Mouse (Mus musculus): ENCODE data around the gene Cd163. TPM values are rescaled to one million over a fixed set of nuclear protein-coding genes. Genes with fewer than 3 reads are reported as not detected.
"Not testable (repeated sequence)": the region's sequence is repeated elsewhere in the genome, so short reads cannot be mapped to it uniquely, and the experiment has no call there.

The Cd163 gene
- 1 to 10 TPM in 1 of 2 experiments, under 1 TPM in 1; 0.87 to 2.4 TPM for total RNA-seq (2021)

DNA sequence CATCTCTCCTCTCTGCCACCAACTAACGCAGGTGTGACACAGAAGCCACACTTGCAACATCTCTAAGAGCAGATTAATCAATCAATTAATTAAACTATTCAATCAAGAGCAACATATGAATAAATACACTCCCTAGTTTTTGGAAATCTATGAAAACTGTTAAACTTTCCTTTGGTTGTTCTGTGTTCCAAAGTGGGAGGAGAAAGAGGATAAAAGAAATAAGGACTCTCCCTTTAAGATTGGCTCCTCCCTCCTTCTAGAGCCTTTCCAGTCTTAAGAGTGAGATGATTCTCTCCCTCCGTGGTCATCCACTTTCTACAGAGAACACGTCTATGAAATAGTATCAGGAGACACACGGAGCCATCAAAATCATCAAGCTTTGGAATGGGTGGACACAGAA lies at the start of gene Cd163:
TSS of gene Cd163 (plus strand) at position 301 of the 400 bp plus-strand sequence.
- no peak for DNase-seq (ENCODE audit: extremely low spot score in 1 of 2, low spot score in 1 of 2)

DNA sequence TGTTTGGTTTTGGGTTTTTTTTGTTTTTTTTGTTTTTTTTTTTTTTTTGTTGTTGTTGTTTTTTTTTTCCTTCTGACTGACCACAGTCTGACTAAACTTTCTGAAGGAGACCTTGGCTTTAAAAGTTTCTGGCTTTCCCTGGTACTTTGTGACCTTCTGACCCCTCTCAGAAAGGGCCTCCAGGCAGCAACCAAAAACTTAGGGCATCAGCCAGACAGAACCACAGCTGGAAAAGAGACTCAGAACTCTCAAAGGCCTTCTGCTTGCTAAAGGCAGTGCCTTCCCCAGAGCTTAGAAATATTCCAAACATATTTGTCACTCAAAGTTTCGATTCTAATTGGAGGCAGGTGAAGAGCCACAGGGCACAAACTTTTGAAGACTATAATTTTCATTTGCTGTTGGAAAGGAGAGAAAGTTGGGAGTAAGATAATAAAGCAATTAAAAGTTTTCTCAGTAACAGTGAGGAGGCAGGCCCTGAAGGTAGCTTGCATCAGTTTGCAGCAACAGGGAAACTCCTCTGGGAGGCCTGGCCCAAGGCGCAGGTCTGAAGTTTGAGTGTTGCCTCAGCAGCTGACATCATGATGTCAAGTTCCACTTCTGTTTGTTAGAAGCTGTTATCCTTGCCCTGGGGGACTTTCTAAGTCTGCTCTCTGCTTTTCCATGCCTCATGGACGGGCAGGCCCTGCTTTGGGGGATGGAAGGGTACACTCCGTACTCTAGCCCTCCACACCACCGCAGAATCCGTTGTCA lies 48.6 kb upstream of the Cd163 start:
- DNase-seq (ENCODE audit: extremely low spot score in 1 of 2, low spot score in 1 of 2) = no peak

DNA sequence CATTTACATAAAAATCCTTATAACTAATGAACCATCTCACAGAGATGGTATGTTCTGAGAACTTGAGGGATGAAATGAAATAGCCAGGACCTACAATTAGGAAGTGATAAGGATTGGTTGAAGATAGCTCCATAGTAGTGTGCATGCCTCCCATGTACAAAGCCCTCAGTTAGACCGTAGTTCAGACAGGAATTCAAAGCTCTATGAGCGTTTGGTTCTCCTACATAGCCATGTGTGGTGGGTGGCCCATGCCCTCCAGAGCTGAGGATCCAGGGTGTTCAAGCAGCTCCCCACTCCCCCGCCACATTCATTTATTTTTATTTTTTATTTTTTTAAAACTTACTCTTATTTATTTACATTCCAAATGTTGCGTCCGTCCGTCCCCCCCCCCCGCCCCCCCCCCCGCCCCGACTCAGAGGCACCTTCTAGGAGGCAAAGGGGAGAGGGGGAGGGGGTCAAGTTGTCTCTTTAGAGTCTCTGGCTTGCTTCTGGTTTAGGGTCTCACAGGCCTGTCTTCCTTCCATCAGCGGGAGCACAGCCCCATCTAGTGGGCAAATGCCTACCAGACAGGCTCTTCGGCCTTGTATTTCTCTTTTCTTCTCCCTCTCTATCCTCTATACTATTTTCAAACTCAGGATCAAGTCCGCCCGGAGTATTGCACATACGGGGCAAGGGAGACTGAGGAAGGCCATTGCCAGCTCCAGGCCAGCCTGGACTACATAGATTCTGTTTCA lies 44.1 kb upstream of the Cd163 start:
- peak; percentile 69 to 83 for DNase-seq (ENCODE audit: extremely low spot score in 1 of 2, low spot score in 1 of 2)

DNA sequence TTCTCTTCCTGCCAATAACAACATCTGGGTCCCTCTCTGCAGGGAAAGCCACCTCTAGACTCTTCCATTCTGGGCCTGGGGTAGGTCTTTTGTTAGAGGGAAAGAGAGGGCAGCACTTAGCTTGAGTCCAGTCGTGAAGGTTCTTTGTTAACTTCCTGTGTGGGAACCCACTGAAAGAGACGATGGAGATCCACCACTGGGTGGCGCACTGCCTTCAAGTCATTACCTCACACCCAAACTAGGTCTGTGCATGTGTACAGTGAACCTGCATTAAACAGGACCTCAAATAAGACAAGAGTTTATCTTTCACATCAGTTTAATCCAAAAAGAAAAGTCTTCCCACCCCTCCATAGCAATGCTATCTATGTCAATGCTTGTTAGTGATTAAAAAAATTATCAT lies 41.8 kb upstream of the Cd163 start:
- peak; percentile 54 to 87 for DNase-seq (ENCODE audit: extremely low spot score in 1 of 2, low spot score in 1 of 2)

DNA sequence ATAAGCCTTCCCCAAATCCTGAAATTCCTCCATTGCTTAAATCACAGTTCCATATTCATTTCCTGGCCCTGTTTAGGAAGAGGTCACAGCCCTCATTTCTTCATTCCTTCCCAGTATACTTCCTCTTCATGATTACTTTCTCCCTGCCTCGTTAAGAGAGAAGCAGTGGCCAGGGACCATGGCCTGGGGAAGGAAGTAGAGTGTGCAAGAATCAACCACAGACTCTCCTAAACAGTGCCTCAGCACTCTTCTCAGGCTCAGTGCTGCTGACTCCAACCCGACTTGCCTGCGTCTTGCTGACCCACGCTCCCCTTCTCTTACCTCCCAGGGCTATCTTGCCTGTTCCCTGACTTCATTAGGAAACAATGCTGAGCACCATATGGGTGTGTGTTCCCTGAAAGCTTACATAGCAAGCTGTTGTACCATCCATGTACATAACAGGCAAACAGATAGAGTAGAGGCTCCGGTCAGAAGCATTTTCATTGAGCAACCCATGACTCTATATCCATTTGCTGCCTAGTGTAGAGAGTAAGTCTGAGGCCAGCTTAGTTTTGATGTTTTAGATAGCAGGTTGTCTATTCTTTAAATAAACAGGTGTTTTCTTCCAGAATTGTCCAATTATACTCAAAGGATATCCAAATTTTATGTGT lies 31.1 kb upstream of the Cd163 start:
- DNase-seq (ENCODE audit: extremely low spot score in 1 of 2, low spot score in 1 of 2) = no peak

DNA sequence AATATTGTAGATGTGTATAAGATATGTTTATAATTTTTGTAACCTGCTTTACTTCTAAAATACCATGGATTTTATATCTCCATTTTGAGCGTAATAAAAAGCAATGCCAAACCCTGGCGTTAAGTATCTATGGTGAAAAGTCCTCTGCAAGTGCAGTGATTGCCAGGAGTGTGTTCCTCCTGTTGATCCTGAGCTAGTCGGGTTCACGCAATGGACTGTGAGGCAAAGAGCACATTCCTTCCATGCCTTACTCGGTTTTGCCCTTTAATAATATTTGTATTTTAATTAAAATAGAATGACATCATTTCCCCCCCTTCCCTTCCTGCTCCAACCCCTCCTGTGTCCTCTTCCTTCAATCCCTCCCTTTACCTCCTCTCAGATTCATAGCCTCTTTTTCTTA lies 26.8 kb upstream of the Cd163 start:
- DNase-seq (ENCODE audit: extremely low spot score in 1 of 2, low spot score in 1 of 2) = no peak

DNA sequence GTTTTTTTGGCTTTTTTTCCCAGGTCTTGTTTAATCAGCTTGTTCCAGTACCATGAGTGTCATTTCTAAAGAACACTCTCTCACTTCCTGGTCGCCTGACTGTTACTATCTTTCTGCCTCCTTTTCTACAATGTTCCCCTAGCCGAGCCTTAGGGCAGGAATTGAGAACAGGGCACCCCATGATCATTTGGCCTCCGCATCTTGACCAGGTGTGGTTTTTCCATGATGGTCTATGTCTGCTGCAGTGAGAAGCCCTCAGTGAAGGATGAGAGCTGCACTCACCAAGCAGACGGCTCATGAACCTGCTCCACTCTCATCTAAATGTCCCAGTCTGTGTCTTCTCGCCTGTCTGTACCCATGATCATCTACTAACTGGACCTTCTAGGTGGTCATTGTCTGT lies 26.2 kb upstream of the Cd163 start:
- no peak for DNase-seq (ENCODE audit: extremely low spot score in 1 of 2, low spot score in 1 of 2)

DNA sequence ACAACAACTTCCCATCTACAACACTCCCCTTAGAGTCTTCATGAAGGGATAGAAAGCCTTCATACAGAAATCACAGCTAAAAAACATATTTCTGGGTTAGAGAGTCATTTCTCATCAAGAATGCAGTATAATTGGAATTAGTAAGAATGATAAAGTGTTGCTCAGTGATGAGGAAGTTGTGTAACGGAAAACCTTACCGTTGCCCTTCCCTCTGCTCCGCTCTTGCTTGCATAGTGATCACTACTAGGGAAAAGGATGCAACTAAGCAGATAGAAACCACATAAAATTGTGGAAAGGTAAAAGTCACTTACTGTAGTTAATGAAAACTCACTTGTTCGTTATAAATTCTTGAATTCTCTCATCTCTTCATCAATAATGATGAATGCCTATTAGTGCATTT lies 21.7 kb upstream of the Cd163 start:
- no peak for DNase-seq (ENCODE audit: extremely low spot score in 1 of 2, low spot score in 1 of 2)

DNA sequence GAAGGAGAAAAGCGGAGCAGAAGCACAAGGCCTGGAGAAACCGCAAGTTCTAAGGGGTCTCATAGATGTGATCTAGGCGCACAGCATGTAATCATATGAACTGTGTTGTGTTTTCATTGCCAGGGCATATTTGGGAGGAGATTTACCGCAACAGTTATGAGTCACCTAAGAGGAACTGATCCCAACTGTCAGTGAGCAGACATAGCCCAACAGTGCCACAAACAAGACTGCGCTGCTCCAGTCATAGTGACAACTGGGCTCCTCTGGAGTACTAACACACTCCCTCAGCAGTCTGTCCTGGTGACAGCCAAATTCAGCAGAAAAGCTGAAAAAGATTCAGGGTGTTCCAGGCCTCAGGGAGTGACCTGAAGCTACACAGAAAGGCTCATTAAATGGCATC lies 7.1 kb upstream of the Cd163 start:
- not testable (repeated sequence) for DNase-seq (ENCODE audit: extremely low spot score in 1 of 2, low spot score in 1 of 2)

DNA sequence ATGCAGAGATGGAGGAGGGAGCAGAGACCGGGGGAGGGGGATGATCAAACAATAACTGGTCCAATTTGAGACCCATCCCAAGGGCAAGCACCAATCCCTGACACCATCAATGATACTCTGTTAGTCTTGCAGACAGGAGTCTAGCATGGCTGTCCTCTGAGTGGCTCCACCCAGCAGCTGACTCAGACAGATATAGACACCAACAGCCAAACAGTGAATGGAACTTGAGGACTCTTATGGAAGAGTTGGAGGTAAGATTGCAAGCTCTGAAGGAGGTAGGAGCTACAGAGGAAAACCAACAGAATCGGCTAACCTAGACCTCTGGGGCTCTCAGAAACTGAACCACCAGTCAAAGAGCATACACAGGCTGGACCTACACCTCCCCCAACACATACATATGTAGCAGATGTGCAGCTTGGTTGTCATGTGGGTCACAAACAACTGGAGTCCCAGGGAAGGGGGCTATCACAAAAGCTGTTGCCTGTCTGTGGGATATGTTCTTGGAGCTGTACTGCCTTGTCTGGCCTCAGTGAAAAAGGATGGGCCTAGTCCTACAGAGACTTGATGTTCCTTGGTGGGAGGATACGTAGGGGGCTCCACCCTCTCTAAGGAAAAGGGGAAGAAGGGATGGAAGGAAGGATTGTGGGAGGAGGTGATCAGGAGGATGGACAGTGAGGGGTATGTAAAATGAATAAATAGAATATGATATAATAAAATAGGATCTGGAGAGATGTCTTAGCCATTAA lies 2.8 kb upstream of the Cd163 start:
- DNase-seq (ENCODE audit: extremely low spot score in 1 of 2, low spot score in 1 of 2) = no peak

DNA sequence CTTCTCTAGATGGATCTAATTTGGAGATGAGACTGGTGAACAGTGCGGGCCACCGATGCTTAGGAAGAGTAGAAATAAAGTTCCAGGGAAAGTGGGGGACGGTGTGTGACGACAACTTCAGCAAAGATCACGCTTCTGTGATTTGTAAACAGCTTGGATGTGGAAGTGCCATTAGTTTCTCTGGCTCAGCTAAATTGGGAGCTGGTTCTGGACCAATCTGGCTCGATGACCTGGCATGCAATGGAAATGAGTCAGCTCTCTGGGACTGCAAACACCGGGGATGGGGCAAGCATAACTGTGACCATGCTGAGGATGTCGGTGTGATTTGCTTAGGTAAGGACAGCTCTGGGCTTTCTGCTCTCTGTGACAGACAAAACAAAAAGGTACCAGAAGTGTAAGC lies 4.5 kb downstream of the Cd163 start:
- DNase-seq (ENCODE audit: extremely low spot score in 1 of 2, low spot score in 1 of 2) = no peak

DNA sequence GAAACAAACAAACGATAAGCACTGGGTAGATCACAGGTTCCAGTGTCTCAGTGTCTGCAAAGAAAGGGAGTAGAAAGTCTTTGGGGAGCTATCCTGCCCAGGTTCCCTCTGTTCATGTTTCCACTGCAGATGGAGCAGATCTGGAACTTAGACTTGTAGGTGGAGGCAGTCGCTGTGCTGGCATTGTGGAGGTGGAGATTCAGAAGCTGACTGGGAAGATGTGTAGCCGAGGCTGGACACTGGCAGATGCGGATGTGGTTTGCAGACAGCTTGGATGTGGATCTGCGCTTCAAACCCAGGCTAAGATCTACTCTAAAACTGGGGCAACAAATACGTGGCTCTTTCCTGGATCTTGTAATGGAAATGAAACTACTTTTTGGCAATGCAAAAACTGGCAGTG lies 7.8 kb downstream of the Cd163 start:
- DNase-seq (ENCODE audit: extremely low spot score in 1 of 2, low spot score in 1 of 2) = no peak

DNA sequence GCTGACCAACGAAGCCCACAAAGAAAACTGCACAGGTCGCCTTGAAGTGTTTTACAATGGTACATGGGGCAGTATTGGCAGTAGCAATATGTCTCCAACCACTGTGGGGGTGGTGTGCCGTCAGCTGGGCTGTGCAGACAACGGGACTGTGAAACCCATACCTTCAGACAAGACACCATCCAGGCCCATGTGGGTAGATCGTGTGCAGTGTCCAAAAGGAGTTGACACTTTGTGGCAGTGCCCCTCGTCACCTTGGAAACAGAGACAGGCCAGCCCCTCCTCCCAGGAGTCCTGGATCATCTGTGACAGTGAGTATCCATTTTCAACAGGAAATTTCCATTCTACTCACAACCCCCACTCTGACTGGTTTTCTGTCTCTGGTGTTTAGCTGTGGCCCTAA lies 15.9 kb downstream of the Cd163 start:
- DNase-seq (ENCODE audit: extremely low spot score in 1 of 2, low spot score in 1 of 2) = no peak

DNA sequence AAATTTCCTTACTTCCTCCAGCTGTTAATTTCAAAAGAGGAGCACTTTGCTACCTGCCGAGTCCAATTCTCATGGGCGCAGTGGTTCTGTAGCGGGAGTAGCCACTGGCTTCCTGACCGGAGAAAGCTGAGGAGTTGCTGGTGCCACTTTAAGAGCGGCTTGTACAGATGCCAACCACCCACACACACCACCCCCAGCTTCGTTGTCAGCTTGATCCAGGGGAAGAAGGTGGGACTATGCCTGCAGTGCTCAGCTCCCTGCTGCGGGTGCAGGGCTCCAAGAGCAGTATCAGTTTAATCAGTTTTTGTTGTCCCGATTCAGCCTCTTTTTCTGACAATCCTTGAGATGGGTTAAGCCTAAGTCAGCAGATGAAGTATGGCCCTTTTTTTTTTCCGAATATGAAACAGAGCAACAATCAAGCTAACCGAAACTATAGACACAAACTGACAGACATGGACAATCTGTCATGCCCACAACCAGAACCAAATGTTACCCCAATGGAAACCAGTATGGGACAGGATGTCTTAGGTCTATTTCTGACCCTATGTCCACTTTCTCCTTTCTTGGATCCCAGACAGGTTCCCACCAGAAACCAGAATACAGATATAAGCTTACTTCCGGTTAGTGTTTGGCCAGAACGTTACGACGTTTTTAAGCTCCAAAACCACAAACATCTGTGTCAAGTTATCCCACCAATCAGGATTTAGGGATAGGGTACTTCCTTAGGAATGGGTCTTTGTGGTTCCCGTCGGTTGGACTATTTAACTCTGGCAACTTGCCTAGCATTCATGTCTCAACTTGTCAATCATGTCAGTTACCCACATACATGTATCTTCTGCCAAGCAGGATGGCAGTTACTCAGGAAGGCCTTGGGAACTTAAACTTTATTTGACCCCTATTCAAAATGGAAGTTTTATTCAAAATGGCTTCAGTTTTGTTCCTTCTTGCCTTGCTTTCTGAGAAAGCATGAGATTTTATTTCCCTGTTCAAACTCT lies 17.3 kb downstream of the Cd163 start:
- no peak for DNase-seq (ENCODE audit: extremely low spot score in 1 of 2, low spot score in 1 of 2)

DNA sequence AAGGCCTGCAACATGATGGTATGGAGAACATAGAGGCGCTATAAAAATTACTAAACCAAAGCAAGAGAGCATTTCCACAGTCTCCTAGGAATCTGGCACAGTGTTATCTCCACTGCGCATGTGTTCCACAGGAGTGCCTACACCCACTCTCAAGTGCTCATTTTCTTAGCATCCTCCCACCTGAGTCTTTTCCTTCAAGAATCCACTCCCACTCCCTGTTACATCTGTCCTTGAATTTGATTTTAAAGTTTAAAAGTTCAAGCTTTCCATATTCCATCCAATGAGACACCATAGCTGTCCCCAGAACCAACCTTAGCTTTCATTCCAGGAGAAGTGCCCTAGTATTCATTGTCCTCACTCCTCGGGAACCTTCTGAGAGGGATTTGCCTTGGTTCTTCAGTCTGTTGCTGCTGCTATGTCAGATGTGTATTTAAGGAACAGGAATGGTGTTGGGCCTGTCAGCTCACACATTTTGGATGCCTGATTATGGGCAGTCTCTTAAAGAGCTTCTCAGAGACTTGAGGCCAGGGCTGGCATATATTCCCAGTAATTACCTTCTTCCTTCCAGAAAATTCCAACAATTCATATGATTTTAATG lies 24.0 kb downstream of the Cd163 start:
- no peak for DNase-seq (ENCODE audit: extremely low spot score in 1 of 2, low spot score in 1 of 2)

DNA sequence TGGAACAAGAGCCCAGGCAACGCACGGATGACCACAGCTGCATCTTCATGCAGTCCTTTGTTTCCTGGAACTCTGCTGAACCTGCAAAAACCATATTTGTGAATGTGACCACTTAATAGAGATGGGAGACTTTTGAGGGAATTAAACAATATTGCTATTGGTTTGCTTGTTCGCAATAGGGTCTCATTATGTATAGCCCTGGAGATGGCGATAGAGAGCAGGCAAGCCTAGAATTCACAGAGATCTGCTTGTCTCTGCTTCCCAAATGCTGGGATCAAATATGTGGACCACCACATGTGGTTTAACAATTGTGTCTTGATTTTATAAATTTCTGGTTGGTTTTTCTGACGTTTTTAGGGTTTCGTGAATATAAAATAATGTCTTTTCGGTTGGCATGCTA lies 25.2 kb downstream of the Cd163 start:
- no peak for DNase-seq (ENCODE audit: extremely low spot score in 1 of 2, low spot score in 1 of 2)

DNA sequence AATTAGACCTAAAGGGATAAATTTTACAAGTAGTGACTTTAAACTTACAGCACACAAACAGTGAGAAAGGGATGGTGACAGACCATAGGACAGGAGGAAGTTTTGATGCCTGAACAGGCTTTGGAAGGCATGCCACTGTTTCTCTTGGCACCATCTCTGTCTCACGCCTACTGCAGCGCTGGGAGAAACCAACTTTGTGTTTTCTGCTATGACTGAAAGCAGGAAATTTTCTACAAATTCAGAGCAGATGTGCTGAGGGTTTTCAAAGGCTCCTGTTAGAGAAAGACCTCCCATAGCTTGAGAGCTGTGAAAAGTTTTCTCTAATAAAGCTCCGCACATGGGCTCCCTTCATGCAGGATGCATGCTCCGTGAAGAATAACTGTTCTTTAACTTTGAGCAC lies 40.6 kb downstream of the Cd163 start:
- no peak for DNase-seq (ENCODE audit: extremely low spot score in 1 of 2, low spot score in 1 of 2)

DNA sequence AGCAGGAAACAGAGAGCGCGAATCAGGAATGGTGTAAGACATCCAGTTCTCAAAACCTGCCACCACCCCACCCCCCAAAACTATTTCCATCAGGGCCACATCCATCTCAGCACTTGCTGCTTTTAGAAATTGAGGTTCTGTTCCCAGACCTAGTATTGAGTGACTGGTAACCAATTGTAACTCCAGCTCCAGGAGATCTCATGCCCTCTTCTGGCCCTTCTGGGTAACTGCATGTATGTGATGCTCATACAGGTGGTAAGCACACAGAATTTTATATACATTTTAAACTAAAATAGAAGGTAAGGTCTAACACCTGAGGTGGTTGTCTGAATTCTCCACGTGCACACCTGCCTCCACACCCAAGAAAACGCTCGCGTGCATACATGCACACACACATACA lies 42.2 kb downstream of the Cd163 start:
- DNase-seq (ENCODE audit: extremely low spot score in 1 of 2, low spot score in 1 of 2) = no peak

DNA sequence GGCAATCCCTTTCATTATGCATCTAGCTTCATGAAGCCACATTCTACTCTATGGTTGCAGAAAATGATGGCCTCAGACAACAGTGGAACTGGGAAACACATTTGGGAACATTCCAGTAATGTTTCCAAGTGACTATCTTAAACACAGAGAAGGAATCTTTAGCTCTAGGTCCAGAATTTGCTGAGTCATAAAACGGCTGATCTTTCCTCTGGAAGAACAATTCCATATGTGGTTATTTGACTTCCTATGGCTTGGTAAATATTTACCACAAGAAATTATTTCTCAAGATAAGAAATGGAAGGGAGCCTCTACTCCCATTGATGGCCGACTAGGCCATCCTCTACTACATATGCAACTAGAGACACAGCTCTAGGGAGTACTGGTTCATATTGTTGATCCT lies 48.8 kb downstream of the Cd163 start:
- no peak for DNase-seq (ENCODE audit: extremely low spot score in 1 of 2, low spot score in 1 of 2)

All from layer of hippocampus, postnatal 25 days (tissue).